Mouse (Mus musculus) cerebellum, adult 11-12 months (tissue): Measurements from ENCODE around the gene Olfr523.

Source experiments
- DNase-seq: peaks from one replicate; pipeline ENCODE4 v3.0.0; 2022

Gene Olfr523

DNA sequence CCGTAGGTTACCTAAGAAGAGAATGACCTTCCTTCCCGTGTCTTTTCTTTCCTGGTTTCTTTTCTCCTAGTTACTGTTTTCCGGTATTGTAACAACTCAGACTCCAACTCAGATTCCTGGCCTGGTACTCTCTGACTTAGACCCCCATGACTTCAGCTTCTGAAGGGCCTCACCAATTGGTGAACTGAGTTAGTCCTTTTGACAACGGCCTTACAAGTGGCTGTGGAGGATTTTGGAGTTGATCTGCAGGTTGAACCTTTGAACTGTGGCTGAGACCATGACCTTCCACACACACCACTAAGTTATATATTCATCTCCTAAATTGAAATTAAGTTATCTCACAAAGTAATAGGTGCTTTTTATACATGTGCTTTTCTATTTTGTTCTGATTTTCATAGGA, 11.2 kb downstream of the Olfr523 start:
- no peak for DNase-seq

GRCm38 (mm10) chr7:140186646-140187620, 13.9 kb downstream of the Olfr523 start:
- DNase-seq: no peak

GRCm38 (mm10) chr7:140187721-140188390, 14.8 kb downstream of the Olfr523 start:
- DNase-seq: no peak

GRCm38 (mm10) chr7:140188391-140189328, 15.6 kb downstream of the Olfr523 start:
- DNase-seq: no peak

GRCm38 (mm10) chr7:140190435-140190834, 17.4 kb downstream of the Olfr523 start:
- DNase-seq: no peak

DNA sequence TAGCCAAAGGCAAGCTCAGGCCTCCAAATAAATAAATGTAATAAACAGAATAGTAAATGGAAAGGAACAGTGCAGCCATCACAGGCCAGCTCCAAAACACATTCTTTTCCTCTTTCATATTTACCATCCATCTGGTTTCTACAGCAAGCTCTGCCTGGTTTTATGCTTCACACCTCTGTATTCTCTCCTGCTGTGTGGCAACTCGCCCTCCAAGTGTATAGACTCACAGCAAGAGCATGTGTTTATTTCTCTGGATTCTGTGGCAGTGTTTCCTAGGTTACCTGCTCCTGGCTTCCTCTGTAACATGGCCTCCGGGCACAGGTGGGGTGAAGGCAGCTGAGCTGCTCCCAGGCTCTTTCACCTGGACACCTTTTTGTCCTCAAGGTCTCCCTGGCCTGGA, 19.4 kb downstream of the Olfr523 start:
- DNase-seq: no peak

- DNase-seq: no peak
Observed at GRCm38 (mm10) chr7:140192851-140193250, 19.8 kb downstream of the Olfr523 start.

DNA sequence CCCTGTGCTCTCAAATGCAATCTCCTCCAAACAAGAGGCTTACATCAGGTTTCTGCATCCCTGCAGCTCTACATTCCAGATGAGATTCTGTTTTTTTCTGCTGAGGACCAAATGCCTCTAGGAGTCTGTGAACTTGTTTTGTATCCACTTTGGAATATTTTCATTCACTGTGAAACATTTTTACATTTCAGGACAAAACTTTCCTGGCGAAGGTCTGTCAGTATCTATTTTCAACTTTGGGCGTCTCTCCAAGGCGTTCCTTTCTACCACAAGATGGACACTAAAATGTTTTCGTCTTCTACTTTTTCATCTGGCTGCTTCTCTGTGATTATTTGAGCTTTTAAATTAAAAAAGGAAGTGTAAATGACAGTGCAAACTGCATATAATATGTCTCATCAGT, 21.0 kb downstream of the Olfr523 start:
- no peak for DNase-seq

- DNase-seq: no peak
Observed at GRCm38 (mm10) chr7:140196002-140196401, 23.0 kb downstream of the Olfr523 start.

- DNase-seq: no peak
Observed at GRCm38 (mm10) chr7:140201090-140201489, 28.1 kb downstream of the Olfr523 start.

DNA sequence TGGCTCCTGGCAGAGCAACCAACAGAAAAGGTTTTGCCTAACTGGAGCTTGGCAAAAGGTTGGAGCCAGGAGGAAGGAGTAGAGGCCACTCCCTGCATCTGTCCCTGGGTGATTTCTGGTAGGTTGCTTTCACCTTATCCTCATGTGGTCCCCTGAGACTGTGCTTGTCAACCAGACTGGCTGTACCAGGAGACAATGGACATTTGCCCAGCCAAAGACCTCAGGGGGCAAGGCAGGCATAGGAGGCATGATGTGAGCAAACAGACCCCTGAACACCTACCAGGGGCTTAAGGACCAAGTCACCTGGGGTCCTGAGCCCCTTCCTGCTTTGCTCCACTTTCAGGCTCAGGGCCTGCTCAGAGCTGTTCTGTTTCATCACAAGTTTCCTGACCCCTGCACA, 32.8 kb downstream of the Olfr523 start, which contains the start of gene Olfr524:
TSS of gene Olfr524 (minus strand) at position 101 of the 400 bp plus-strand sequence.
- DNase-seq: no peak

DNA sequence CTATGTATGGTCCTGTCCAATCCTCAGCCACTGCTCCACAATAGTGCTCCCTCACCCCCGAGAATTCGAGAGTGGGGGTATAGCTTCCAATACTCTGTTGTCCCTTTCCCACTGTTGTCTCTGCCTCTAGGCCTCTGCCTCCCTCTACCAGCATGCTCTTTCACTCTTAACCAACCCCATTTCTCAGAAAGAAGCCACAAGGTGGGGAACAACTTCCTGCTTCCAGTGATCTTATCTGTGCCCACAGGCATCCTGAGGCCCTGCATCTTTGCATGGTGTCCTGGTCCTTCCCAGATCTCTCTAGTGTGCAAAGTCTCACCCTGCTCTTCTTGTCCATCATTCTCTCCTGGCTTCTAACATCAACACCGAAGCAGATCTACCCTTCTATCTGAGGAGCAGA, 33.9 kb downstream of the Olfr523 start:
- DNase-seq: no peak

DNA sequence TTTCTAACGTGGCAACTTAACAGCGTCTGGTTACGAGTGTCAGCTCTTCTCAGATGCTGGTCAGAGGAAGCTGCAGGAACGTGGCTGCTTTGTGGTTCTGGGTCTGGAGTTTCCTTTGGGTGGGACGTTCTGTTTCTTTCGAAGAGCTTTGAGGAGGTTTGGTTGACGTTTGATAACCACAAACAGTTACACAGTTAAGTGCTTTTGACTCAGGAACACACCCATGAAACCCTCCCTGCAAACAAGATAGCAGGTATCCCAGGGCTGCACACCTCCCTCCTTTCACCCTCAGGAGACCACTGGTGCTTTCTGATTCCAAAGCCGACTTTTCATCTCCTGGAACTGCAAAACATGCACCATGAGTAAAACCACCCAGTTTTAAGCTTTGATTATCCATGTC, 35.1 kb downstream of the Olfr523 start:
- DNase-seq: no peak

GRCm38 (mm10) chr7:140208677-140209076, 35.7 kb downstream of the Olfr523 start:
- DNase-seq: no peak

- DNase-seq: no peak
Observed at GRCm38 (mm10) chr7:140213841-140214240, 40.8 kb downstream of the Olfr523 start.

GRCm38 (mm10) chr7:140217967-140218366, 45.0 kb downstream of the Olfr523 start, which contains the start of gene Cd163l1:
Cd163l1 (plus strand) TSS chr7:140218267.
- no peak for DNase-seq

- DNase-seq: no peak
Observed at GRCm38 (mm10) chr7:140219268-140219667, 46.3 kb downstream of the Olfr523 start.

GRCm38 (mm10) chr7:140220375-140220774, 47.4 kb downstream of the Olfr523 start:
- no peak for DNase-seq

GRCm38 (mm10) chr7:140224209-140224608, 51.2 kb downstream of the Olfr523 start:
- no peak for DNase-seq
